Mouse (Mus musculus) megakaryocyte, adult 5-6 weeks (primary cell): Measurements from ENCODE around the gene Wwc1. TPM values are rescaled to one million over a fixed set of nuclear protein-coding genes. Genes with fewer than 3 reads are reported as not detected.

Experiments used
- ATAC-seq: 2 replicates; pipeline ENCODE4 v1.8.0; 2016; ENCODE audit warnings: mild to moderate bottlenecking, inconsistent platforms; ENCODE audit not compliant: poor library complexity, severe bottlenecking
- total RNA-seq, 2 experiments: library from RNA; stranded (forward) in 1 of 2; stranded (reverse) in 1 of 2; fragments of 153-499, 151-499 nt in 1 of 2; fragments of 221-1000, 200-1000 nt in 1 of 2; gene quantifications; 2 replicates each; pipeline versions ENCODE4 v1.2.3 to v1.2.4; 2015 to 2017

Gene Wwc1
- not detected in 2 replicates for total RNA-seq (2015)
- total RNA-seq (2017) = not detected in 2 replicates

- ATAC-seq = no peak
These were observed at the start of gene Wwc1 for GRCm38 (mm10) chr11:35980411-35980917. Gene Wwc1 (minus strand): TSS chr11:35980527.

- no peak for ATAC-seq
These were observed 39.7 kb upstream of the Wwc1 start for GRCm38 (mm10) chr11:36020009-36020408.

- no peak for ATAC-seq
These were observed 32.9 kb upstream of the Wwc1 start for GRCm38 (mm10) chr11:36013179-36013578.

- no peak for ATAC-seq
These were observed 29.2 kb upstream of the Wwc1 start for GRCm38 (mm10) chr11:36009281-36010208.

GRCm38 (mm10) chr11:36002900-36003299 is 22.6 kb upstream of the Wwc1 start:
- no peak for ATAC-seq

GRCm38 (mm10) chr11:36001282-36001970 is 21.1 kb upstream of the Wwc1 start:
- 0 out of 2 replicates have a peak, but pooled peaks have one; percentile 40 for ATAC-seq

- ATAC-seq = no peak
These were observed 20.4 kb upstream of the Wwc1 start for GRCm38 (mm10) chr11:36000585-36001281.

GRCm38 (mm10) chr11:36000038-36000437 is 19.7 kb upstream of the Wwc1 start:
- no peak for ATAC-seq

- ATAC-seq = no peak
These were observed 17.7 kb upstream of the Wwc1 start for GRCm38 (mm10) chr11:35998048-35998447.

GRCm38 (mm10) chr11:35995310-35995709 is 15.0 kb upstream of the Wwc1 start:
- ATAC-seq = no peak

- no peak for ATAC-seq
These were observed 11.5 kb upstream of the Wwc1 start for GRCm38 (mm10) chr11:35991846-35992245.

- no peak for ATAC-seq
These were observed 9.6 kb upstream of the Wwc1 start for GRCm38 (mm10) chr11:35989967-35990366.

- ATAC-seq = no peak
These were observed 5.6 kb upstream of the Wwc1 start for GRCm38 (mm10) chr11:35985841-35986393.

GRCm38 (mm10) chr11:35982734-35983133 is 2.4 kb upstream of the Wwc1 start:
- ATAC-seq = no peak

GRCm38 (mm10) chr11:35979733-35980410 is 455 bp downstream of the Wwc1 start:
- ATAC-seq = no peak

- no peak for ATAC-seq
These were observed 1.0 kb downstream of the Wwc1 start for GRCm38 (mm10) chr11:35979266-35979732.

- ATAC-seq = no peak
These were observed 2.5 kb downstream of the Wwc1 start for GRCm38 (mm10) chr11:35977796-35978195.

- no peak for ATAC-seq
These were observed 3.2 kb downstream of the Wwc1 start for GRCm38 (mm10) chr11:35977096-35977495.

GRCm38 (mm10) chr11:35976482-35976881 is 3.8 kb downstream of the Wwc1 start:
- ATAC-seq = no peak
